Mouse (Mus musculus): ENCODE results near the gene Tle3. TPM values are rescaled to one million over a fixed set of nuclear protein-coding genes. Genes with fewer than 3 reads are reported as not detected.

The Tle3 gene
- polyA plus RNA-seq, 1 experiment from 2014 or later: 48.7 TPM

- peaks cover 67% of the 10 kb centered on the region for H3K4me1 ChIP-seq
- DNase-seq (ENCODE audit: low spot score): peak; percentile 68
- peak overlapping the region; percentile 12; the same call in 1 of the 2 replicates for H3K4me3 ChIP-seq
- H3K36me3 ChIP-seq: peaks cover 98% of the 10 kb centered on the region
- no peaks in the 10 kb centered on the region for H3K9me3 ChIP-seq (replicated peaks)
- H3K27me3 ChIP-seq (ENCODE audit: low read depth, poor library complexity, severe bottlenecking): no peaks in the 10 kb centered on the region; the same call in 1 of the 2 replicates
- peak overlapping the region; percentile 69 for H3K27ac ChIP-seq (replicated peaks)
- 40% methylated on average over 19 of the region's 19 CpGs for WGBS
These were observed 32.9 kb downstream of the Tle3 start for GRCm38 (mm10) chr9:61404998-61405621.

DNA sequence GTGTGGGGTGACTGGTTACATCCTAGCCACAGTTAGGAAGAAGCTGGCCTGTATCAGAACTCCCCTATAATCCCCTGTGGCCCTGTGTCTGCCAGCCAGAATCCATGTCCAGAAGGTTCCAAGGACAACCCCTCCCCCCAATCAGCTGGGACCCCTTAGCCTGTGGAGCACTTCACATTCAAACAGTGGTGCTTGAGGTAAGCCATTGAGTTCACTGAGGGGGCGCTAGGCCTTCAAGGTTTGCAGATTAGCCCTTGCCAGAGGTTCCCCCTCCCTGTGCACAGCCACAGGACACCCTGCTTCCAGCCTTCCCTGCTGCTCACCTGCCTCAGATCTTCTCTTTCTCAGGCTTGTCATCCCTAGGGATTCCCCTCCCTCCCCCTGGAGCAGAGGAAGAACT, 34.2 kb downstream of the Tle3 start:
- H3K4me3 ChIP-seq: no peak overlapping the region
- H3K9me3 ChIP-seq (replicated peaks): no peaks in the 10 kb centered on the region
- peaks cover 98% of the 10 kb centered on the region for H3K36me3 ChIP-seq
- no peak overlapping the region for H3K27ac ChIP-seq (replicated peaks)
- WGBS: 91% methylated on average over 1 of the region's 1 CpGs
- DNase-seq (ENCODE audit: low spot score): no peak
- H3K4me1 ChIP-seq: peaks cover 54% of the 10 kb centered on the region
- no peaks in the 10 kb centered on the region for H3K27me3 ChIP-seq (ENCODE audit: low read depth, poor library complexity, severe bottlenecking)

- Histone ChIP-seq H3K9me3 (replicated peaks) (no peaks in the 10 kb centered on the region), H3K27ac (replicated peaks) (no peak overlapping the region), H3K4me3 (no peak overlapping the region), H3K4me1 (peaks cover 27% of the 10 kb centered on the region), H3K36me3 (peaks cover 99% of the 10 kb centered on the region), H3K27me3 (ENCODE audit: low read depth, poor library complexity, severe bottlenecking) (no peaks in the 10 kb centered on the region)
- no peak for DNase-seq (ENCODE audit: low spot score)
- WGBS: 95% methylated on average over 8 of the region's 8 CpGs
These were observed 36.9 kb downstream of the Tle3 start for GRCm38 (mm10) chr9:61409046-61409445.

DNA sequence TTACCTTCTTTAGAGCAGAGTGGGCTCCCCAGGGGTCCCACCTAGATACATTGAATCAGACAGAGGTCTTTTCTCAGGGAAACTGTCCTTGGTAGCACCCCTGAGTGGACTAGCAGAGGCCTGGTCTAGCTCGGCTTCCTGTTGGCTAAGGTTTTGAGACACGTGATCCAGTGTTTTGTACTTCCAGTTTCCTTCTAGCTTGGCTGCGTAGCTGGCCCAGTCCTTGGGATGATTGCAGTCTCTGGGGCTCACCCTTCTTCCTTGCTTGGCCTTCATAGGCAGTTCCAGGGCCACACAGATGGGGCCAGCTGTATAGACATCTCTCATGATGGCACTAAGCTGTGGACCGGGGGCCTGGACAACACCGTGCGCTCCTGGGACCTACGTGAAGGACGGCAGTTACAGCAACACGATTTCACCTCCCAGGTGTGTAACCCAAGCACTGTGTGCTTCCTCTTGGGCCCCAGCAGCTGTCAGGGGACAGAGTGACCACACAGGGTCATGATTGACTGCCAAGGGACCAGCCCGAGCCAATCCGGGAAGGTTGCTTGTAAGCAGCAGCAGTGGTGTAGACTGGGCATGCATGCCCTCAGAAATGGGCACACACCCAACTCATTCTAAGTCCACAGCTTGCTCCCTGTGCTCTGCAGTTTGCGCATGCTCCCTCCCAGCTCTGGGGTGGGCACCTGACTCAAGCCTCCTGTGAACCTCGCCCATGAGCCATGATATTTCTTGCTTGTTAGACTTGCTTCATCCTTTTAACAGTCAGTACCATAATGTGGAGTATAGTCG, 41.7 kb downstream of the Tle3 start:
- 92% methylated on average over 14 of the region's 14 CpGs for WGBS
- H3K4me3 ChIP-seq: no peak overlapping the region
- H3K4me1 ChIP-seq: no peaks in the 10 kb centered on the region
- no peaks in the 10 kb centered on the region for H3K27me3 ChIP-seq (ENCODE audit: low read depth, poor library complexity, severe bottlenecking)
- H3K27ac ChIP-seq (replicated peaks): no peak overlapping the region
- H3K36me3 ChIP-seq: peaks cover 100% of the 10 kb centered on the region
- no peak for DNase-seq (ENCODE audit: low spot score)
- no peaks in the 10 kb centered on the region for H3K9me3 ChIP-seq (replicated peaks)

DNA sequence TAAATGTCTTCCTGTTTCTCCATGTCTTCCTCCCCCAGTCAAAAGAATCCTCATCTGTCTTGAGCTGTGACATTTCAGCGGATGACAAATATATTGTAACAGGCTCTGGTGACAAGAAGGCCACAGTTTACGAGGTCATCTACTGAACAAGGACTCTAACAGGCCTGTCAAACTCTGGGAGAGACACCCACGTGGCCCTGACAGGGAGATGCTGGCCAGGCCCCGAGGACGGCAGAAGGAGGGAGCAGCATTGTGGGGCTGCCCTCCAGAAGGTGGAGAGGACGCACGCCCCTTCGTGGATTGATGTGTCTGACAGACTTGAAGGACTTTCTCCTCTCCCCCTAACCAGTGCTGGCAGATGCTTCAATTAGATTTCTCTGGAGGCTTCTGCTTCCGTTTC, 44.4 kb downstream of the Tle3 start:
- Histone ChIP-seq H3K9me3 (replicated peaks) (no peaks in the 10 kb centered on the region), H3K27ac (replicated peaks) (no peak overlapping the region), H3K4me1 (no peaks in the 10 kb centered on the region), H3K36me3 (peaks cover 90% of the 10 kb centered on the region), H3K4me3 (no peak overlapping the region), H3K27me3 (ENCODE audit: low read depth, poor library complexity, severe bottlenecking) (no peaks in the 10 kb centered on the region)
- 86% methylated on average over 9 of the region's 9 CpGs for WGBS
- DNase-seq (ENCODE audit: low spot score): no peak

DNA sequence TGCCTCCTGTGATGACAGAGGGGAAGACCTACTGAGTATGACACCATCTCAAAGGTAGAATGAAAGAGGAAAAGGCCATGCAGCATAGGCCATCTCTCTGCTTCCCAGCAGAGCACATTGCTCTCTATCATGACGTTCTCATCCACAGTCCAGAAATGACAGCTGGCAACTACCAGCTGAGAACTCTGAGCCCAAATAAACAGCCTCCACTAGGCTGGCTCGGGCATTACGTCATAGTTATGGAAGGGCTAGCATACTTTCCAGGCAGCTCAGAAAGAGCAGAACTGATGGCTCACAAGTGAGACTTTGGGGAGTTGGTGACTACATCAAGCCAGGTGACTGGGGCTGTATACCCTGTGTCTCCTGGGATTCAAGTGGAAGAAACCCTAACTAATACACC, 49.5 kb downstream of the Tle3 start:
- Histone ChIP-seq H3K36me3 (peaks cover 40% of the 10 kb centered on the region), H3K4me1 (no peaks in the 10 kb centered on the region), H3K27me3 (ENCODE audit: low read depth, poor library complexity, severe bottlenecking) (no peaks in the 10 kb centered on the region), H3K9me3 (replicated peaks) (no peaks in the 10 kb centered on the region), H3K4me3 (no peak overlapping the region), H3K27ac (replicated peaks) (no peak overlapping the region)
- DNase-seq (ENCODE audit: low spot score): no peak
- 89% methylated on average over 3 of the region's 3 CpGs for WGBS

DNA sequence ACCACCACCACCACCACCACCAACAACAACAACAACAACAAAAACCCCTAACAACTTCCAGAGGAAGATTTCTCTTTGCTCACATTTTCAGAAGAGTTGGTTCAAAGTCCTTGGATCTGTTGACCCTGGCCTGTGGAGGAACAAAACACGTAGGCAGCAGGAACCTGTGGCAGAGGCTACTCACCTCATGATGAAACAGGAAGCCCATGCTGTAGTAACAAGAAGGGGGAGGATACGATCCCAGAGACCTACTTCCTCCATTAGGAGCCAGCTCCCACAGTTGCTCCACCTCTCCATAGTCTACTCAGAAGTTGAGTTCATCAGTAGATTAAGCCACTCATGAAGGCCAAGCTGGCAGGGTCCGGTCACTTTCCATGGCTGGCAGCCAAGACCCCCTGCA, 52.1 kb downstream of the Tle3 start:
- peaks cover 14% of the 10 kb centered on the region for H3K36me3 ChIP-seq
- WGBS: 95% methylated on average over 3 of the region's 3 CpGs
- H3K27ac ChIP-seq (replicated peaks): no peak overlapping the region
- H3K4me1 ChIP-seq: no peaks in the 10 kb centered on the region
- no peaks in the 10 kb centered on the region for H3K9me3 ChIP-seq (replicated peaks)
- no peak for DNase-seq (ENCODE audit: low spot score)
- no peaks in the 10 kb centered on the region for H3K27me3 ChIP-seq (ENCODE audit: low read depth, poor library complexity, severe bottlenecking)
- H3K4me3 ChIP-seq: no peak overlapping the region

DNA sequence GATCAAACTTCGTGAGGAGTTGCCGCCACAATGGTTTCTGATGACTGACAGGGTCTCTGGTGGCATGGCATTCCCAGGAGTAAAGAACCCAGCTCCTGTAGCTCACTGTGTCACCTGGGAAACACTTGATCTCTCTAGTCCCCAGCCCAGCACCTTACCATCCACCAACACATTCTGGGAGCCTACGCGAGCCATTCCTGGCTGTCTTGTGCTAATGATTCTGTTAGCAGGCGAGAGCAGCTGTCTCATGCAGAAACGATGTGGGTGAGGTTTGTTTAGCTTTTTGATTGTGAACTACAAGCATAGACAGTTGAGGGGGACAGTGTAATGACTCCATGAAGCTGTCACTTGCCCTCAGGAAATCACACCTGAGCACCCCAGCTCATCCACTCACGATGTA, 54.3 kb downstream of the Tle3 start:
- Histone ChIP-seq H3K36me3 (no peaks in the 10 kb centered on the region), H3K27ac (replicated peaks) (no peak overlapping the region), H3K4me3 (no peak overlapping the region), H3K4me1 (no peaks in the 10 kb centered on the region), H3K9me3 (replicated peaks) (no peaks in the 10 kb centered on the region), H3K27me3 (ENCODE audit: low read depth, poor library complexity, severe bottlenecking) (no peaks in the 10 kb centered on the region)
- WGBS: 85% methylated on average over 7 of the region's 7 CpGs
- no peak for DNase-seq (ENCODE audit: low spot score)

DNA sequence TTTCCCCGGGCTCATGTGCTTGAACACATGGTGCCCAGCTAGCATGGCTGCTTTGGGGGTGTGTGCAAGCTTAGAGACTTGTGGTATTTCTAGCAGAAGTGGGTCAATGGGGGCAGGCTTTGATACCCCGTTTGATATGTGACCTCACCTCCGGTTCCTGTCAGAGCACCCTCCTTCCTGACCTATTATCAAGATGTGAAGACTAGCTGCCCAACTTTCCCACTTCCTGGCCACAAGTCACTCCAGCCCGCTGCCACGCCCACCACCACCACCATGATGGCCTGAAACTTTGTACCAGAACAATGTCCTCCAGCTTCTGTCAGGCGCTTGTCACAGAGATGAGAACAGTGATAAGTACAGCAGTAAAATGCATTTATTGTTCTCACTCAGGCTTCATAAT, 54.9 kb downstream of the Tle3 start:
- DNase-seq (ENCODE audit: low spot score): no peak
- Histone ChIP-seq H3K27me3 (ENCODE audit: low read depth, poor library complexity, severe bottlenecking) (0 out of 2 replicates have a peak, but pooled peaks cover 1% of the 10 kb centered on the region), H3K9me3 (replicated peaks) (no peaks in the 10 kb centered on the region), H3K27ac (replicated peaks) (no peak overlapping the region), H3K36me3 (no peaks in the 10 kb centered on the region), H3K4me3 (no peak overlapping the region), H3K4me1 (no peaks in the 10 kb centered on the region)
- 91% methylated on average over 6 of the region's 6 CpGs for WGBS

DNA sequence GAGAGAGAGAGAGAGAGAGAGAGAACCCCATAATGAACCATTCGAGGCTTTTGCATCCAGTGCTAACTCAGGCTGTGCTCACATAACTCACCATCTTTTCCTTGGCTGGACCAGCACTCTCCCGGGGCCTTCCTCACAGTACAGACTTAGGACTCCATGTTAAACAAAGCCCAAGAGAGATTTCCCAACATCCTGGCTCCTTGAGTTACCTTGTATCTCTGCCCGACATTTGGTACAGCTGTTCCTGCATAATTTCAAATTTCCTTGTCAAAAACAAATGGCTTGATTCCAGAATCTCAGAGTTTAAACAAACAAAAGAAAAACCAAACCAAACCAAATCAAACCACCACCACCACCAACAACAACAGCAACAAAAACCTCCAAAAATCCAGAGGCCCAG, 55.7 kb downstream of the Tle3 start:
- Histone ChIP-seq H3K4me1 (peaks cover under 1% of the 10 kb centered on the region; the same call in 1 of the 2 replicates), H3K36me3 (no peaks in the 10 kb centered on the region), H3K27me3 (ENCODE audit: low read depth, poor library complexity, severe bottlenecking) (0 out of 2 replicates have a peak, but pooled peaks cover 9% of the 10 kb centered on the region), H3K9me3 (replicated peaks) (no peaks in the 10 kb centered on the region), H3K27ac (replicated peaks) (no peak overlapping the region), H3K4me3 (no peak overlapping the region)
- 89% methylated on average over 3 of the region's 3 CpGs for WGBS
- DNase-seq (ENCODE audit: low spot score): no peak

- Histone ChIP-seq H3K27ac (replicated peaks) (0 out of 2 replicates have a peak overlapping the region, but pooled peaks have one; percentile 28), H3K4me3 (no peak overlapping the region), H3K4me1 (peaks cover 38% of the 10 kb centered on the region), H3K9me3 (replicated peaks) (no peaks in the 10 kb centered on the region), H3K36me3 (no peaks in the 10 kb centered on the region), H3K27me3 (ENCODE audit: low read depth, poor library complexity, severe bottlenecking) (peaks cover 18% of the 10 kb centered on the region)
- WGBS: 92% methylated on average over 4 of the region's 4 CpGs
- DNase-seq (ENCODE audit: low spot score): no peak
These were observed 59.7 kb downstream of the Tle3 start for GRCm38 (mm10) chr9:61431830-61432229.

- H3K9me3 ChIP-seq (replicated peaks): no peaks in the 10 kb centered on the region
- peaks cover 32% of the 10 kb centered on the region for H3K27me3 ChIP-seq (ENCODE audit: low read depth, poor library complexity, severe bottlenecking)
- no peaks in the 10 kb centered on the region for H3K36me3 ChIP-seq
- no peak overlapping the region for H3K4me3 ChIP-seq
- no peak for DNase-seq (ENCODE audit: low spot score)
- H3K27ac ChIP-seq (replicated peaks): no peak overlapping the region
- peaks cover 42% of the 10 kb centered on the region for H3K4me1 ChIP-seq
- WGBS: 80% methylated on average over 2 of the region's 2 CpGs
These were observed 61.0 kb downstream of the Tle3 start for GRCm38 (mm10) chr9:61433206-61433605.

DNA sequence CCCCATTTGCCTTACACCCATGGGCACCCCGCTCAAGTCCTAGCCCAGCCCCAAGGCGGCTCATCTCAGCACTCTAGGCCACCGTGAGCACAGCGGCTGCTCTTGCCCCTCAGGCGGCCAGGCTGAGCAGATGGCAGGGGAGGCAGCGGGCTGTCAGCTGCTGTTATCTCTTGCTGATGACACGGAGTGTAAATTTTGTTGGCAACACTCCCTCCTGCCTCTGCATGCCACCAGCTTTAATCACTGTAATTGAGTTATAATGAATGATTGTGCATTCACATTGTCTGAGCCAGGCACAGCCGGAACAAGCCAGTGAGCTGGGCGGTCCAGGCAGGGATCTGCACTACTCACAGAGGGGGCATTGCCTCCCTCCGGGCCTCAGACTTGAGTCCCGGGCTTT, 61.9 kb downstream of the Tle3 start:
- Histone ChIP-seq H3K36me3 (no peaks in the 10 kb centered on the region), H3K4me3 (no peak overlapping the region), H3K27ac (replicated peaks) (peak overlapping the region; percentile 14; the same call in 1 of the 2 replicates), H3K9me3 (replicated peaks) (no peaks in the 10 kb centered on the region), H3K27me3 (ENCODE audit: low read depth, poor library complexity, severe bottlenecking) (peaks cover 40% of the 10 kb centered on the region), H3K4me1 (peaks cover 50% of the 10 kb centered on the region)
- DNase-seq (ENCODE audit: low spot score): no peak
- WGBS: 52% methylated on average over 11 of the region's 11 CpGs

All from midbrain, embryonic 10.5 days (tissue).